ENCODE assay signal across 14 mouse cellular contexts in the genomic region with DNA sequence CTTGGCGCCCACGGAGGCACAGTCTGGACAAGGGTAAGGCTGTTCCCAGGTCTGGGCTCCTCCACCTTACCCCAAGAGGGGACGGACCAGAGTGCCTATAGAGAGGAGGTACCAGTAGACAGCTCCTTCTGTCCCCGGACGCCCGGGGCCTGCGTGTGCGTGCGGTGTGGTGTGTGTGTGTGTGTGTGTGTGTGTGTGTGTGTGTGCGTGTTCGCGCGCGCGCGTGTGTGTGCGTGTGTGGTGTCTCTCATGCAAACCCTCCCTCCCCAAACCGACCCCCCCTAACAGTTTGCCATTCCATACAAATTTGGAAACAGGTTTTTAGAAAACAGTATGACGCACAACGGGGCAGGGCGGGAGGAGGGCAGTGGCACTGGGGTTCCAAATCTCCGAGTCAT. TPM values are rescaled to one million over a fixed set of nuclear protein-coding genes. Genes with fewer than 3 reads are reported as not detected.
DNase-seq lines count a peak whose midpoint lies in the region; ATAC-seq lines count a peak whose summit lies in the region.
"Had no signal": no experiment of that assay in that cellular context is flagged by ENCODE, and none has a peak within 500 bp of the region (broad histone marks: within the 10 kb centered on the region; RNA-seq: fewer than 3 reads in every experiment).

No protein-coding gene starts in this region.

- no peak for ATAC-seq in hindbrain, embryonic 12.5 days (ENCODE audit: low FRiP score)
- no peak for ATAC-seq in forebrain, embryonic 15.5 days (replicated peaks)
- ATAC-seq in midbrain, embryonic 15.5 days (replicated peaks), result no peak

- peak overlapping the region; percentile 11; the same call in 1 of the 2 replicates for H3K4me3 ChIP-seq in hindbrain, embryonic 12.5 days
- H3K4me3 ChIP-seq in hindbrain, embryonic 10.5 days, result no peak overlapping the region
- peak overlapping the region; percentile 48 for H3K4me3 ChIP-seq in forebrain, embryonic 15.5 days
- H3K4me3 ChIP-seq in midbrain, embryonic 15.5 days, result no peak overlapping the region
- H3K4me3 ChIP-seq: erythroblast, embryonic 14.5 days; gastrocnemius, adult 2 months; kidney, embryonic 15.5 days; liver, embryonic 13.5 days had no signal

- peaks cover 98% of the 10 kb centered on the region for H3K27me3 ChIP-seq in hindbrain, embryonic 12.5 days
- H3K27me3 ChIP-seq in hindbrain, embryonic 10.5 days (ENCODE audit: insufficient read depth, poor library complexity, severe bottlenecking), result peaks cover 100% of the 10 kb centered on the region
- peaks cover 69% of the 10 kb centered on the region for H3K27me3 ChIP-seq in forebrain, embryonic 15.5 days
- peaks cover 91% of the 10 kb centered on the region for H3K27me3 ChIP-seq in midbrain, embryonic 15.5 days (replicated peaks)

- peaks cover 24% of the 10 kb centered on the region for H3K4me1 ChIP-seq in hindbrain, embryonic 12.5 days
- H3K4me1 ChIP-seq in hindbrain, embryonic 10.5 days (replicated peaks), result peaks cover 33% of the 10 kb centered on the region
- H3K4me1 ChIP-seq in forebrain, embryonic 15.5 days, result peaks cover 60% of the 10 kb centered on the region
- H3K4me1 ChIP-seq in midbrain, embryonic 15.5 days, result peaks cover 34% of the 10 kb centered on the region

- H3K9me3 ChIP-seq in hindbrain, embryonic 12.5 days (replicated peaks), result no peaks in the 10 kb centered on the region
- H3K9me3 ChIP-seq in hindbrain, embryonic 10.5 days, result no peaks in the 10 kb centered on the region
- no peaks in the 10 kb centered on the region for H3K9me3 ChIP-seq in forebrain, embryonic 15.5 days
- no peaks in the 10 kb centered on the region for H3K9me3 ChIP-seq in midbrain, embryonic 15.5 days
- H3K9me3 ChIP-seq: kidney, embryonic 15.5 days; liver, embryonic 13.5 days had no signal

- no peak overlapping the region for H3K27ac ChIP-seq in hindbrain, embryonic 12.5 days
- no peak overlapping the region for H3K27ac ChIP-seq in hindbrain, embryonic 10.5 days
- H3K27ac ChIP-seq in forebrain, embryonic 15.5 days (replicated peaks), result peak overlapping the region; percentile 97
- no peak overlapping the region for H3K27ac ChIP-seq in midbrain, embryonic 15.5 days
- H3K27ac ChIP-seq: gastrocnemius, adult 2 months; kidney, embryonic 15.5 days; liver, embryonic 13.5 days had no signal

- no peak overlapping the region for H3K9ac ChIP-seq in hindbrain, embryonic 12.5 days
- H3K9ac ChIP-seq in forebrain, embryonic 15.5 days (replicated peaks), result peak overlapping the region; percentile 64
- no peak overlapping the region for H3K9ac ChIP-seq in midbrain, embryonic 15.5 days
- H3K9ac ChIP-seq: kidney, embryonic 15.5 days; liver, embryonic 13.5 days had no signal

- H3K4me2 ChIP-seq in hindbrain, embryonic 12.5 days (replicated peaks), result peak overlapping the region; percentile 26
- H3K4me2 ChIP-seq in forebrain, embryonic 15.5 days (replicated peaks), result peak overlapping the region; percentile 40
- peak overlapping the region; percentile 19 for H3K4me2 ChIP-seq in midbrain, embryonic 15.5 days
- H3K4me2 ChIP-seq: kidney, embryonic 15.5 days; liver, embryonic 13.5 days had no signal

- DNase-seq in hindbrain, embryonic 10.5 days (ENCODE audit: low spot score), result no peak
- peak; percentile 55 to 58 for DNase-seq in cerebellum, postnatal 10 days
- no peak for DNase-seq in yolk sac, embryonic 10.5 days (ENCODE audit: low spot score)
- DNase-seq in ovary, adult 18-20 months (ENCODE audit: low spot score), result no peak
- no peak for DNase-seq in kidney, adult 18-20 months
- DNase-seq: B cell, adult 2 months; gastrocnemius, adult 2 months; liver, embryonic 13.5 days; lung, postnatal 36 days had no signal

- WGBS in hindbrain, embryonic 12.5 days, result 9% methylated on average over 14 of the region's 22 CpGs
- WGBS in hindbrain, embryonic 10.5 days, result 2% methylated on average over 22 of the region's 22 CpGs
- WGBS in forebrain, embryonic 15.5 days, result 2% methylated on average over 22 of the region's 22 CpGs
- 3% methylated on average over 20 of the region's 22 CpGs for WGBS in midbrain, embryonic 15.5 days

- H3K36me3 ChIP-seq in hindbrain, embryonic 12.5 days, result no peaks in the 10 kb centered on the region
- H3K36me3 ChIP-seq in hindbrain, embryonic 10.5 days, result no peaks in the 10 kb centered on the region
- H3K36me3 ChIP-seq in forebrain, embryonic 15.5 days, result no peaks in the 10 kb centered on the region
- H3K36me3 ChIP-seq in midbrain, embryonic 15.5 days (replicated peaks), result no peaks in the 10 kb centered on the region
- H3K36me3 ChIP-seq: kidney, embryonic 15.5 days; liver, embryonic 13.5 days had no signal

RNA-seq across cellular contexts. Expression of a gene that starts 3.6 kb away (rescaled TPM):
- 7.2 and 10.2 TPM in 2 replicates for polyA plus RNA-seq in hindbrain, embryonic 12.5 days (2016; fragmentation: Nextera tagmentation; extraction: Ambion mirVana)
- polyA plus RNA-seq in hindbrain, embryonic 10.5 days (2016; fragmentation: Nextera tagmentation; extraction: Ambion mirVana), result 0.07 and 0.13 TPM in 2 replicates
- 142 and 148 TPM in 2 replicates for polyA plus RNA-seq in forebrain, embryonic 15.5 days (2015; fragmentation: Nextera tagmentation; extraction: Ambion mirVana)
- 6.5 and 9.0 TPM in 2 replicates for polyA plus RNA-seq in midbrain, embryonic 15.5 days (2015; fragmentation: Nextera tagmentation; extraction: Ambion mirVana)
- polyA plus RNA-seq: erythroblast, embryonic 14.5 days; kidney, embryonic 15.5 days; liver, embryonic 13.5 days had no signal

RNA-seq across cellular contexts. Expression of a gene that starts 22.4 kb away (rescaled TPM):
- polyA plus RNA-seq in hindbrain, embryonic 12.5 days (2016; fragmentation: Nextera tagmentation; extraction: Ambion mirVana), result 0.37 and 0.52 TPM in 2 replicates
- 1.0 and 1.3 TPM in 2 replicates for polyA plus RNA-seq in hindbrain, embryonic 10.5 days (2016; fragmentation: Nextera tagmentation; extraction: Ambion mirVana)
- 49.6 and 60.4 TPM in 2 replicates for polyA plus RNA-seq in forebrain, embryonic 15.5 days (2015; fragmentation: Nextera tagmentation; extraction: Ambion mirVana)
- 2.0 and 4.0 TPM in 2 replicates for polyA plus RNA-seq in midbrain, embryonic 15.5 days (2015; fragmentation: Nextera tagmentation; extraction: Ambion mirVana)

RNA-seq across cellular contexts. Expression of a gene that starts 32.3 kb away (rescaled TPM):
- 49.0 and 50.0 TPM in 2 replicates for polyA plus RNA-seq in hindbrain, embryonic 12.5 days (2016; fragmentation: Nextera tagmentation; extraction: Ambion mirVana)
- 55.5 and 57.8 TPM in 2 replicates for polyA plus RNA-seq in hindbrain, embryonic 10.5 days (2016; fragmentation: Nextera tagmentation; extraction: Ambion mirVana)
- polyA plus RNA-seq in forebrain, embryonic 15.5 days (2015; fragmentation: Nextera tagmentation; extraction: Ambion mirVana), result 53.2 and 56.5 TPM in 2 replicates
- 38.2 and 44.6 TPM in 2 replicates for polyA plus RNA-seq in midbrain, embryonic 15.5 days (2015; fragmentation: Nextera tagmentation; extraction: Ambion mirVana)

RNA-seq across cellular contexts. Expression of a gene that starts 57.8 kb away (rescaled TPM):
- 0.31 and 1.7 TPM in 2 replicates for polyA plus RNA-seq in hindbrain, embryonic 12.5 days (2016; fragmentation: Nextera tagmentation; extraction: Ambion mirVana)
- 0.17 and 0.29 TPM in 2 replicates for polyA plus RNA-seq in hindbrain, embryonic 10.5 days (2016; fragmentation: Nextera tagmentation; extraction: Ambion mirVana)
- 0.18 and 0.20 TPM in 2 replicates for polyA plus RNA-seq in forebrain, embryonic 15.5 days (2015; fragmentation: Nextera tagmentation; extraction: Ambion mirVana)
- polyA plus RNA-seq in midbrain, embryonic 15.5 days (2015; fragmentation: Nextera tagmentation; extraction: Ambion mirVana), result 0.43 TPM in 1 of 2 replicates, not detected in the other
- polyA plus RNA-seq: erythroblast, embryonic 14.5 days had no signal

Comparison
In these comparisons a context has a peak if more than half of its experiments do, and no peak if none do; other contexts are left out.
1. H3K4me3 ChIP-seq: peak in hindbrain, embryonic 12.5 days (single experiment) and forebrain, embryonic 15.5 days (single experiment); none in hindbrain, embryonic 10.5 days (single experiment) and midbrain, embryonic 15.5 days (single experiment).
2. DNase-seq: peak in cerebellum, postnatal 10 days (2 of 2); none in hindbrain, embryonic 10.5 days (single experiment), yolk sac, embryonic 10.5 days (single experiment), ovary, adult 18-20 months (single experiment) and kidney, adult 18-20 months (single experiment).
3. RNA of a gene that starts 3.6 kb away (polyA plus RNA-seq): 142 to 148 TPM in forebrain, embryonic 15.5 days; 7.2 to 10.2 TPM in hindbrain, embryonic 12.5 days, 6.5 to 9.0 TPM in midbrain, embryonic 15.5 days and 0.07 to 0.13 TPM in hindbrain, embryonic 10.5 days; every median in the first group is over 10 times any median in the second.
4. RNA of a gene that starts 22.4 kb away (polyA plus RNA-seq): 49.6 to 60.4 TPM in forebrain, embryonic 15.5 days; 2.0 to 4.0 TPM in midbrain, embryonic 15.5 days, 1.0 to 1.3 TPM in hindbrain, embryonic 10.5 days and 0.37 to 0.52 TPM in hindbrain, embryonic 12.5 days; every median in the first group is over 10 times any median in the second.
5. Peak in every context shown above with its lines, with median percentiles within 50 percentile points of each other: H3K4me2 ChIP-seq.